Mouse (Mus musculus) urinary bladder, postnatal 36 days (tissue): ENCODE measurements around the gene Zfp536.

ENCODE experiments used
- DNase-seq, 2 experiments: peaks; one replicate each; pipeline ENCODE4 v3.0.0; 2022; ENCODE audit warnings: low spot score in 2 of 2, mixed read lengths in 1 of 2

The Zfp536 gene

GRCm38 (mm10) chr7:37556811-37557210 lies 216.6 kb downstream of the Zfp536 start:
- no peak for DNase-seq

GRCm38 (mm10) chr7:37554405-37554804 lies 219.0 kb downstream of the Zfp536 start:
- no peak for DNase-seq

- no peak for DNase-seq
Observed at GRCm38 (mm10) chr7:37553646-37554045, 219.8 kb downstream of the Zfp536 start.

GRCm38 (mm10) chr7:37552384-37552783 lies 221.1 kb downstream of the Zfp536 start:
- no peak for DNase-seq

- DNase-seq: no peak
Observed at GRCm38 (mm10) chr7:37548805-37549204, 224.6 kb downstream of the Zfp536 start.

- DNase-seq: no peak
Observed at GRCm38 (mm10) chr7:37544011-37544410, 229.4 kb downstream of the Zfp536 start.

- DNase-seq: no peak
Observed at GRCm38 (mm10) chr7:37542951-37543350, 230.5 kb downstream of the Zfp536 start.

- DNase-seq: no peak
Observed at GRCm38 (mm10) chr7:37531166-37531565, 242.3 kb downstream of the Zfp536 start.

- DNase-seq: no peak
Observed at GRCm38 (mm10) chr7:37528311-37528710, 245.1 kb downstream of the Zfp536 start.

- no peak for DNase-seq
Observed at GRCm38 (mm10) chr7:37527890-37528289, 245.6 kb downstream of the Zfp536 start.

GRCm38 (mm10) chr7:37521407-37521806 lies 252.0 kb downstream of the Zfp536 start:
- no peak for DNase-seq

GRCm38 (mm10) chr7:37510933-37511675 lies 262.3 kb downstream of the Zfp536 start:
- no peak for DNase-seq

GRCm38 (mm10) chr7:37509700-37510099 lies 263.7 kb downstream of the Zfp536 start:
- no peak for DNase-seq

GRCm38 (mm10) chr7:37505548-37505947 lies 267.9 kb downstream of the Zfp536 start:
- no peak for DNase-seq

GRCm38 (mm10) chr7:37505096-37505495 lies 268.3 kb downstream of the Zfp536 start:
- no peak for DNase-seq

GRCm38 (mm10) chr7:37498881-37499280 lies 274.6 kb downstream of the Zfp536 start:
- DNase-seq: no peak

- DNase-seq: no peak
Observed at GRCm38 (mm10) chr7:37496491-37496890, 276.9 kb downstream of the Zfp536 start.

GRCm38 (mm10) chr7:37490312-37490711 lies 283.1 kb downstream of the Zfp536 start:
- DNase-seq: no peak

- DNase-seq: peak; percentile 67 to 71
Observed at GRCm38 (mm10) chr7:37484946-37485345, 288.5 kb downstream of the Zfp536 start.

- no peak for DNase-seq
Observed at GRCm38 (mm10) chr7:37482564-37482963, 290.9 kb downstream of the Zfp536 start.

- no peak for DNase-seq
Observed at GRCm38 (mm10) chr7:37481165-37481564, 292.3 kb downstream of the Zfp536 start.

GRCm38 (mm10) chr7:37477309-37477708 lies 296.1 kb downstream of the Zfp536 start:
- DNase-seq: no peak

GRCm38 (mm10) chr7:37475485-37475884 lies 298.0 kb downstream of the Zfp536 start:
- no peak for DNase-seq

GRCm38 (mm10) chr7:37474284-37474683 lies 299.2 kb downstream of the Zfp536 start:
- no peak for DNase-seq
